Mouse (Mus musculus) hindbrain, embryonic 14.5 days (tissue): ENCODE data around the gene Scp2. TPM values are rescaled to one million over a fixed set of nuclear protein-coding genes. Genes with fewer than 3 reads are reported as not detected.
"Not testable (repeated sequence)": the region's sequence is repeated elsewhere in the genome, so short reads cannot be mapped to it uniquely, and the experiment has no call there.

ENCODE experiments used
- ATAC-seq: fragments of 200-750 bp; cut with Nextera tagmentation; 2 replicates; pipeline ENCODE4 v1.8.0; 2017; ENCODE audit warnings: moderate number of reproducible peaks, mild to moderate bottlenecking, moderate TSS enrichment, moderate library complexity; ENCODE audit not compliant: low FRiP score
- DNase-seq: peaks from one replicate; pipeline ENCODE4 v3.0.0-alpha.2; 2015; ENCODE audit warnings: low spot score
- H3K27ac ChIP-seq: fragments of 300-500 bp; sonication (generic); 2 replicates; pipeline ENCODE4 v1.5.1; 2014; ENCODE audit warnings: mild to moderate bottlenecking, moderate library complexity
- H3K27me3 ChIP-seq: fragments of 300-500 bp; sonication (generic); 2 replicates; pipeline ENCODE4 v1.6.1; 2014; ENCODE audit warnings: mild to moderate bottlenecking, low read length, mixed read lengths; ENCODE audit not compliant: control insufficient read depth, insufficient read depth
- H3K36me3 ChIP-seq: fragments of 300-500 bp; sonication (generic); replicated peaks from 2 replicates; pipeline ENCODE4 v1.6.1; 2014; ENCODE audit not compliant: control insufficient read depth, insufficient read depth
- H3K4me1 ChIP-seq: fragments of 300-500 bp; sonication (generic); replicated peaks from 2 replicates; pipeline ENCODE4 v1.6.1; 2014; ENCODE audit warnings: antibody characterized with exemption, low read length, mixed read lengths; ENCODE audit not compliant: control insufficient read depth, insufficient read depth
- H3K4me2 ChIP-seq: fragments of 300-500 bp; sonication (generic); replicated peaks from 2 replicates; pipeline ENCODE4 v1.6.1; 2014; ENCODE audit warnings: mild to moderate bottlenecking, moderate library complexity
- H3K4me3 ChIP-seq: fragments of 300-500 bp; sonication (generic); replicated peaks from 2 replicates; pipeline ENCODE4 v1.5.1; 2014; ENCODE audit warnings: mild to moderate bottlenecking, low read length
- H3K9ac ChIP-seq: fragments of 300-500 bp; sonication (generic); 2 replicates; pipeline ENCODE4 v1.6.1; 2014
- H3K9me3 ChIP-seq: fragments of 300-500 bp; sonication (generic); 2 replicates; pipeline ENCODE4 v1.6.1; 2016; ENCODE audit warnings: low read length; ENCODE audit not compliant: control insufficient read depth
- WGBS: fragments of 180-500 bp; shearing (Covaris S2); extraction: QIAGEN DNeasy Blood & Tissue Kit; methylation state at CpG from one replicate; pipeline ENCODE4 v1.1.7; 2014; 5-methylcytosine and 5-hydroxymethylcytosine counted together
- polyA plus RNA-seq: library from polyadenylated mRNA; unstranded; fragments of >200 nt; fragmentation: Nextera tagmentation; extraction: Ambion mirVana; gene quantifications from 2 replicates; pipeline ENCODE4 v1.2.1, GENCODE M21; 2014

Gene Scp2
- polyA plus RNA-seq, 1 experiment from 2014 or later: 225 TPM

- H3K27ac ChIP-seq, H3K27me3 ChIP-seq, H3K36me3 ChIP-seq, H3K4me2 ChIP-seq, ATAC-seq, H3K4me3 ChIP-seq, DNase-seq, H3K9ac ChIP-seq, H3K9me3 ChIP-seq, H3K4me1 ChIP-seq: not testable (repeated sequence)
- 46% methylated on average over 3 of the region's 3 CpGs for WGBS
Measured at GRCm38 (mm10) chr4:108145554-108145953, 756 bp upstream of the Scp2 start.

GRCm38 (mm10) chr4:108143778-108144177 is 1.0 kb downstream of the Scp2 start:
- no peaks in the 10 kb centered on the region for H3K27me3 ChIP-seq
- H3K4me1 ChIP-seq: no peaks in the 10 kb centered on the region
- H3K4me2 ChIP-seq: no peak overlapping the region
- H3K9ac ChIP-seq: no peak overlapping the region
- no peak for DNase-seq
- no peaks in the 10 kb centered on the region for H3K36me3 ChIP-seq
- no peak for ATAC-seq
- no peak overlapping the region for H3K27ac ChIP-seq
- no peaks in the 10 kb centered on the region for H3K9me3 ChIP-seq
- H3K4me3 ChIP-seq: no peak overlapping the region

- not testable (repeated sequence) for H3K4me2 ChIP-seq, H3K27ac ChIP-seq, H3K36me3 ChIP-seq, H3K27me3 ChIP-seq, H3K9ac ChIP-seq, DNase-seq, H3K9me3 ChIP-seq, ATAC-seq, H3K4me1 ChIP-seq, H3K4me3 ChIP-seq
- WGBS: 86% methylated on average over 2 of the region's 2 CpGs
Measured at GRCm38 (mm10) chr4:108143178-108143577, 1.6 kb downstream of the Scp2 start.

- Histone ChIP-seq H3K4me1 (no peaks in the 10 kb centered on the region), H3K36me3 (no peaks in the 10 kb centered on the region), H3K9me3 (no peaks in the 10 kb centered on the region), H3K4me2 (no peak overlapping the region), H3K27me3 (no peaks in the 10 kb centered on the region), H3K9ac (no peak overlapping the region), H3K27ac (no peak overlapping the region), H3K4me3 (no peak overlapping the region)
- DNase-seq (no peak), ATAC-seq (no peak)
- WGBS: 87% methylated on average over 5 of the region's 5 CpGs
Measured at GRCm38 (mm10) chr4:108136938-108137337, 7.9 kb downstream of the Scp2 start.

GRCm38 (mm10) chr4:108130452-108130851 is 14.3 kb downstream of the Scp2 start:
- H3K9ac ChIP-seq: no peak overlapping the region
- no peak overlapping the region for H3K4me3 ChIP-seq
- no peaks in the 10 kb centered on the region for H3K27me3 ChIP-seq
- H3K27ac ChIP-seq: no peak overlapping the region
- H3K9me3 ChIP-seq: no peaks in the 10 kb centered on the region
- DNase-seq (no peak), ATAC-seq (no peak)
- no peaks in the 10 kb centered on the region for H3K36me3 ChIP-seq
- H3K4me2 ChIP-seq: no peak overlapping the region
- H3K4me1 ChIP-seq: no peaks in the 10 kb centered on the region
- 92% methylated on average over 3 of the region's 3 CpGs for WGBS

GRCm38 (mm10) chr4:108128339-108128738 is 16.5 kb downstream of the Scp2 start:
- DNase-seq (no peak), ATAC-seq (no peak)
- no peaks in the 10 kb centered on the region for H3K36me3 ChIP-seq
- 92% methylated on average over 2 of the region's 2 CpGs for WGBS
- no peaks in the 10 kb centered on the region for H3K9me3 ChIP-seq
- no peaks in the 10 kb centered on the region for H3K27me3 ChIP-seq
- no peak overlapping the region for H3K9ac ChIP-seq
- no peak overlapping the region for H3K27ac ChIP-seq
- no peak overlapping the region for H3K4me3 ChIP-seq
- H3K4me2 ChIP-seq: no peak overlapping the region
- no peaks in the 10 kb centered on the region for H3K4me1 ChIP-seq

- no peaks in the 10 kb centered on the region for H3K4me1 ChIP-seq
- ATAC-seq (no peak), DNase-seq (no peak)
- no peak overlapping the region for H3K4me2 ChIP-seq
- no peaks in the 10 kb centered on the region for H3K36me3 ChIP-seq
- H3K4me3 ChIP-seq: no peak overlapping the region
- no peak overlapping the region for H3K27ac ChIP-seq
- no peaks in the 10 kb centered on the region for H3K9me3 ChIP-seq
- 93% methylated on average over 5 of the region's 5 CpGs for WGBS
- H3K27me3 ChIP-seq: no peaks in the 10 kb centered on the region
- H3K9ac ChIP-seq: no peak overlapping the region
Measured at GRCm38 (mm10) chr4:108127516-108127915, 17.3 kb downstream of the Scp2 start.

GRCm38 (mm10) chr4:108126260-108126659 is 18.5 kb downstream of the Scp2 start:
- H3K4me2 ChIP-seq: no peak overlapping the region
- H3K4me1 ChIP-seq: no peaks in the 10 kb centered on the region
- no peaks in the 10 kb centered on the region for H3K36me3 ChIP-seq
- no peak for DNase-seq
- H3K27me3 ChIP-seq: no peaks in the 10 kb centered on the region
- H3K4me3 ChIP-seq: no peak overlapping the region
- WGBS: 88% methylated on average over 4 of the region's 4 CpGs
- no peaks in the 10 kb centered on the region for H3K9me3 ChIP-seq
- no peak for ATAC-seq
- no peak overlapping the region for H3K9ac ChIP-seq
- H3K27ac ChIP-seq: no peak overlapping the region

- DNase-seq (no peak), ATAC-seq (no peak)
- H3K4me1 ChIP-seq: no peaks in the 10 kb centered on the region
- no peak overlapping the region for H3K27ac ChIP-seq
- H3K4me3 ChIP-seq: no peak overlapping the region
- no peaks in the 10 kb centered on the region for H3K9me3 ChIP-seq
- H3K4me2 ChIP-seq: no peak overlapping the region
- no peaks in the 10 kb centered on the region for H3K36me3 ChIP-seq
- no peak overlapping the region for H3K9ac ChIP-seq
- H3K27me3 ChIP-seq: no peaks in the 10 kb centered on the region
- 100% methylated on average over 1 of the region's 1 CpGs for WGBS
Measured at GRCm38 (mm10) chr4:108124104-108124503, 20.7 kb downstream of the Scp2 start.
